Mouse (Mus musculus): Measurements from ENCODE around the gene Nrtn.
A peak's percentile ranks its signal among the peaks of the same experiment; 100 is the strongest.

The Nrtn gene

DNA sequence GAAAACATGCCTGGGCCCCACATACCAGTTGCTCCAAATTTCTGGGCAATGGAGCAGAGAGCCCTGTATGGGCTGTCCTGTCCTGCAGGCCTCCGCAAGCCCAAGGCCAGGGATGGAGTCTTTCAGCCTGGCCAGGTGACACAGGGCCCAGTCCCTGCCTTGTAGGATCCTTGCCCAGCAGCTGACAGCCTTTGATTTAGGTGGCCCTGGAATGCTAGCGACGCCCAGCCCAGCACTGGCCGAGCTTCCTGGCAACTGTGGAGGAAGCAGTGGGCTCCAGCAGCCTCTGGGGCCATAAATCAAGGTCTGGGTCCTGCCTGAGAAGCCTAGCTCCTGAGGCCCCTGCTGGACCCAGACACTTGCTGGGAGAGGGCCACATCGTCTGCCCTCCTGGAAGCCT is 34.9 kb downstream of the Nrtn start:
- DNase-seq (ENCODE audit: low spot score in 2 of 2), result no peak

DNA sequence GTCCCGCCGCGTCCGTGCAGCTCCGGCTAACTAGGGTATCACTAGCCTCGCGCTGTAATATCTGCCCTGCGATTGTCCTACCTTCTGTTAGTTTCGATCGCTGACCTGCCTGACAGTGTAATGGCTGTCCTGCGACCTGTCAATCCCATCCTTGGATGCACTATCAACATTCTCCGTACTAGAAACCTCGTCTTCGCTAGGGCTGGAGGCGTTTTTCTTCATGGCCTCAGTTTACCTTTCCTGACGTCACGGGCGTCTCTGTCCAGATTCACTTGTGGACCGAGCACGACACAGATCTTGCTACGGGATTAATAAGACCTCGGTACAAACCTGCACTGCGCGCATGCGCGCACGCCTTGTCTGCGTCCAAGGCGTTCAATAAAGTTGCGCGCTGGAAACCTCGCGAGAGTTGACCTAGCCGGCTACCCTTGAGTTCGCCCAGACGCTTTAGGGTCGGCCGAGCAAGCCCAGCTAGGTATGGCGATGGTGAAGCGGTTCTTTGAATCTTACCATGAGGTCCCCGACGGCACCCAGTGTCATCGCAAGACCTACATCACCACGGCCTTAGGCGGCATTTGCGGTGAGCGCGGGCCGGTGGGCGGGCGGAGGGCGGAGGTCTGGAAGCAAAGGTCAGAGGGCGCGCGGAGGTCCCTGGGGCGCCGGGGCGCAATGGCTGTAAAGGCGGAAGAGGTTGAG is 39.8 kb downstream of the Nrtn start, which contains the start of the genes Ndufa11 and Vmac:
TSS of gene Ndufa11 (plus strand) at position 405 of the 696 bp plus-strand sequence.
TSS of gene Vmac (minus strand) at position 660 of the 696 bp plus-strand sequence.
- peak; percentile 91 to 92 for DNase-seq (ENCODE audit: low spot score in 2 of 2)

DNA sequence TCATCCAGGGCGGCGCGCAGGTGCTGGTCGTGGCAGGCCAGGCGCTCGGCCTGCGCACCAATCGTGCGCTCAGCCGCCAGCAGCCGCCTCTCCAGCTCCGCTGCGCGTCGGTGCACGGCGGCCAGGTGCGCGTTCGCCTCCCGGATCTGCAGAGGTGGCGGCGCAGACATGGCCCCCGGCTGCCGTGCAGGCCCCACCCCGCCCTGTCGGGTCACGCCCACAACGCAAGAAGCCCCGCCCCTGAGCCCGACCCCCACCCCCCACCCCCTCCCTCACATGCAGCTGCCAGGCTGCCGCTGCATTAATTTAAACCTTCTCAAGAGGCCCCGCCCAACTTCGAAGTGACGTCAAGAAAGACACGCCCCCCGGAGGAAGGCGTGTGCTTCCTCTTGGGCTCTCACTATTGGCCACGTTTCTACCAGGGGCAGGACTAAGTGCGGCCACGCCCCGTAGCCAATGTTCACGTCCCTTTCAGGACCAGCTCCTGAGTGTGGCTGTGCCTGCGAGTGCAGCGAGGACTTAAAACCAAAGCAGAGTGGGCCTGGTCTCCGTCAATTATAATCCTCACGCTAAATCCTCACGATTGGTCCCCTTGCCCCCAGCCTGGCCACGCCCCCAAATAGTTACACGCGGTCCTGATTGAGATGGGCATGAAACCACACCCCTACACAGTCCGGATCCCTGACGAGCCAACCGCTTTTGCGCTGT is 40.5 kb downstream of the Nrtn start:
- peak; percentile 97 to 98 for DNase-seq (ENCODE audit: low spot score in 2 of 2)

DNA sequence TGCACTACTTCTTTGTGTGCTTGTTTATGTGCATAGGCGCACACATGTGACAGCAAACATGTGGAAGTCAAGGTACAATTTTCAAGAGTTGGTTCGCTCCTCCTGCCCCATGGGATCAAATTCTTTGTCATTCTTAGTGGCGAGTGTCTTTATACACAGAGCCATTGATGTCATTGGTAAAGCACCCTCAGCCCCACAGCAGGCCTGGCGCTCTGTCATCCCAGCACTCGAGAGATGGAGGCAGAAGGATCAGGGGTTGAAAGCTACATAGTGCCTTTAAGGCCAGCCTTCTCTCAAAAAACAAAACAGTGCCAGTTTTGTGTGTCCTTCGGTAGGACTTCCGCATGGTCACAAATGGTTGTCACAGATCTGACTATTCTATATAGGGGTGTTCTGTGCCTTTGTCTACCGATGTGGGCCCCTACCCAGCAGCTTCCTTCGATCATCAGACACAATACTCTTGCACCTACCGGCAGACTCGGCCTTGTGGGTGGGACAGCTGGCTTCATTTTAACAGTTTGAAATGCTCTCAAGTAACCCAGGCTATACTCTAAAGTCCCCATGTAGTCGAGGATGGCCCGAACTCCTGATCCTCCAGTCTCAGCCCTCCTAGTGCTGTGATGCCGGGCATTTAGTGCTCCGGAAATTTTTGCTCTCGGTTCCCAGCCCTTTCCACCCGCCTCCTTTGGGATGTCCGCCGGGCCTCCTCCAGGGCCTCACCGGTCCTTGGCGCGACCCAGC is 41.2 kb downstream of the Nrtn start:
- DNase-seq (ENCODE audit: low spot score in 2 of 2), result no peak

DNA sequence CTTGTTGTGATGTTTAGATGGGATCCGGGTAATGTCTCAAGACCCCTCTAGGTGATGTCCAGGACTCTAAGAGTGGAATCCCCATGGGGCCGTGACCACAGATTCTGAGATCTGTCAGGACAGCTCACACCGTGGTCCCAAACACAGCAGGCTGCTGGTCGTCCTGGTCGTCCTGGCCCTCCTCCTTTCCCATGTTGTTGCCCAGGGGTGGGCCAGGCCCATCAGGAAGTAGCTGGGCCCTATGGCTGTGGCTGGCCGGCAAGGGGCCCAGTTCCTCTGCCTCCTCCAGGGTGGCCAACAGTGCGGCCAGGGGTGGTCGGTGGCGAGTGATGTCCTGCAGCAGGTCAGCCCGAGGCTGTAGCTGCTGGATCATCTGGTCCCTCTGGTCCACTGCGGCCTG is 42.0 kb downstream of the Nrtn start:
- DNase-seq (ENCODE audit: low spot score in 2 of 2), result no peak

DNA sequence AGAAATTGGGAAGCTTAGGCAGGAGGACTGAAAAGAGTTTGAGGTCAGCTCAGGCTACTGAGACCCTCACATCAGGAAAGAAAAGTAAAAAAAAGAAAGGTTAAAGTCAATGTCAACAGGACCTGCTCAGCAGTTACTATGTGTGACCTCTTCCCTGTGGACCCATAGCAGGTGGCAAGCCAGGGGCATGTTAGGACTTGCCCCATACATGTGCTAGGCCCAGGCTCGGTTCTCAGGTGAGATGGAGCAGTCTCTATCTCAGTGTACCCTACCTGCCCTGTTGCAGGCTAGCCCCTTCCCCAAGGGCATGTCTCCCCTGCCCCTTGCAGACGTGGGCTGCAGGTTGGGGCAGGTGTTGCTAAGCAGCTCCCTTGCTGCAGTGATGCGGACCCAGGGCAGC is 47.6 kb downstream of the Nrtn start:
- no peak for DNase-seq (ENCODE audit: low spot score in 2 of 2)

DNA sequence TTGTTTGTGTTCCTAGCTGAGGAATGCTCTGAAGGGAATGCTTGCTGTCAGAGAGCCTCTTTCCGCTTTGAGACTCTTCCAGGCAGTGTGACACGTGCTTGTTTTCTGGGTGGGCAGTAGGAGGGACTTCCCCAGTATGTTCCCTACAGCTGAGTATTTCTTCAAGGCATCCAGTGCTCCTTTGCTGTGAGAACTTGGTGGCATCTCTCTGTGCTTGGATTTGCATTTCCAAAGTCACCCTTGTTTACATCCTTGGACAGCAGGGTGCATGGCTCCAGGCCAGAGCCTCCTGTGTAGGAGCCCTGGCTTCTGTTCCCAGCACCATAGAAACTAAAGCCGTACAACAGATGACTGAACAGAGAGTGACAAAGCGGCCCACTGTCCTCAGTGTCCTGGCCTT is 48.6 kb downstream of the Nrtn start:
- no peak for DNase-seq (ENCODE audit: low spot score in 2 of 2)

DNA sequence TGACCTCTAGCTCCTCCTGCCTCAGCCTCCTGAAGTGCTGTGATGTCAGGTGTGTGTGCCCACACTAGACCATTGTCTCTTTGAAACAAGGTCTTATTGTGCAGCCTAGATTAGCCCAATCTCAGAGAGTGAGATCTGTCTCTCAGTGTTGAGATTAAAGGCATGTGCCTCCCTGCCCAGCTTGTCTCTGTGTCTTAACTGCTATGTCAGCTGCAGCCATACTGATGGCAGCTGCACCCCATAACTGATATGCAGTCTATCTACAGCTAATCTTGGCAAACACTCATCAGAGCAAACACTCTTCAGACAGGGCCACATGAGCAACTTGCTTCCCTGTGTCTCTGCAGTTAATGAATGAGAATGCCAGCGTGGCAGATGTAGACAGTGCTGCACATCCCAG is 50.8 kb downstream of the Nrtn start:
- no peak for DNase-seq (ENCODE audit: low spot score in 2 of 2)

DNA sequence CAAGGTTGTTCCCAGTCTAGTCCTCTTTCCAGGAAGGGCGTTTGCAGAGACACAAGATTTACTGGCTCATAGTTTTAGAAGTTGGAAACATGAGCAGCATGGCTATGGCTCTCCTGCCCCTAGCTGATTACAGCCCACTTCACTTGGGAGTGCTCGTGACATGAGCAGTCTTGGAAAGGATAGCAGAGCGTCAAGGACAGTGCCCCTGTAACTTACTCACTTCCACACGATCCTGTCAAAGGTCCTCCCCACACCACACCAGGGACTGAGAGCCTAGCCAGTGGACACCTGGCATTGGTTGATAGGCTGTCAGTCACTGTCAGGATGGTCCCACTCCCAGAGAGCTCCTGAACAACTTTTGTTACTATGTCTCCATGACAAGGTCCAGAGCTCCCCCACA is 54.3 kb downstream of the Nrtn start:
- DNase-seq (ENCODE audit: low spot score in 2 of 2), result no peak
